Mouse (Mus musculus) C3H10T1/2 (cell line): Measurements from ENCODE around the gene Ppp2r5d. TPM values are rescaled to one million over a fixed set of nuclear protein-coding genes. Genes with fewer than 3 reads are reported as not detected.

Experiments used
- polyA plus RNA-seq, 2 experiments: library from polyadenylated mRNA; unstranded; fragments of >200 nt; fragmentation: generic; extraction: Trizol; gene quantifications; one replicate each; pipeline ENCODE4 v1.2.1; 2012; ENCODE audit warnings: missing spikeins in 2 of 2

The Ppp2r5d gene
- polyA plus RNA-seq: 100 to 1,000 TPM in 1 of 2 experiments, 10 to 100 TPM in 1; 79.4 to 109 TPM

GRCm38 (mm10) chr17:46704887-46705835 is at the start of gene Ppp2r5d:
Gene Ppp2r5d (minus strand): TSS chr17:46705111.

GRCm38 (mm10) chr17:46751794-46752556 is 47.1 kb upstream of the Ppp2r5d start, which contains the start of gene Cnpy3:
Gene Cnpy3 (minus strand): TSS chr17:46752214.

GRCm38 (mm10) chr17:46728904-46729318 is 24.0 kb upstream of the Ppp2r5d start, which contains the start of gene Gnmt:
Gene Gnmt (minus strand): TSS chr17:46729168.

GRCm38 (mm10) chr17:46710959-46711597 is 6.2 kb upstream of the Ppp2r5d start, which contains the start of gene Pex6:
Gene Pex6 (plus strand): TSS chr17:46711463.

GRCm38 (mm10) chr17:46680760-46681373 is 24.0 kb downstream of the Ppp2r5d start, which contains the start of gene Klhdc3:
Gene Klhdc3 (minus strand): TSS chr17:46680914.

GRCm38 (mm10) chr17:46678416-46678815 is 26.5 kb downstream of the Ppp2r5d start, which contains the start of gene Mea1:
Gene Mea1 (plus strand): TSS chr17:46678793.

GRCm38 (mm10) chr17:46673850-46674529 is 30.9 kb downstream of the Ppp2r5d start, which contains the start of gene Rrp36:
Gene Rrp36 (minus strand): TSS chr17:46674352.

GRCm38 (mm10) chr17:46650232-46651031 is 54.5 kb downstream of the Ppp2r5d start, which contains the start of gene Cul7:
Gene Cul7 (plus strand): TSS chr17:46650337.

GRCm38 (mm10) chr17:46645561-46646321 is 59.2 kb downstream of the Ppp2r5d start, which contains the start of the genes Klc4 and Mrpl2:
Gene Klc4 (minus strand): TSS chr17:46646022.
Gene Mrpl2 (plus strand): TSS chr17:46646229.

Other genes starting within 250 kb of the Ppp2r5d start
- gene Ttbk1, start 217.4 kb downstream of the Ppp2r5d start, polyA plus RNA-seq: not detected
- 100 to 1,000 TPM in 1 of 2 experiments, 10 to 100 TPM in 1; 39.0 to 100 TPM for gene Dnph1, start 208.4 kb downstream of the Ppp2r5d start, polyA plus RNA-seq
- under 1 TPM; 0.07 to 0.85 TPM for gene Cul9, start 158.7 kb downstream of the Ppp2r5d start, polyA plus RNA-seq
- 10 to 100 TPM; 32.8 to 34.6 TPM for gene Srf, start 148.9 kb downstream of the Ppp2r5d start, polyA plus RNA-seq
- 1 to 10 TPM in 1 of 2 experiments, under 1 TPM in 1; 0.82 to 7.0 TPM for gene Ptk7, start 75.6 kb downstream of the Ppp2r5d start, polyA plus RNA-seq
- gene Klc4, start 59.1 kb downstream of the Ppp2r5d start, polyA plus RNA-seq: 10 to 100 TPM in 1 of 2 experiments, 1 to 10 TPM in 1; 6.4 to 23.3 TPM
- gene Mrpl2, start 58.9 kb downstream of the Ppp2r5d start, polyA plus RNA-seq: 100 to 1,000 TPM; 127 to 324 TPM
- gene Cul7, start 54.8 kb downstream of the Ppp2r5d start, polyA plus RNA-seq: 100 to 1,000 TPM in 1 of 2 experiments, 10 to 100 TPM in 1; 73.7 to 172 TPM
- gene Rrp36, start 30.8 kb downstream of the Ppp2r5d start, polyA plus RNA-seq: 10 to 100 TPM; 30.8 to 53.1 TPM
- 100 to 1,000 TPM; 206 to 222 TPM for gene Mea1, start 26.3 kb downstream of the Ppp2r5d start, polyA plus RNA-seq
- gene Klhdc3, start 24.2 kb downstream of the Ppp2r5d start, polyA plus RNA-seq: 100 to 1,000 TPM in 1 of 2 experiments, 10 to 100 TPM in 1; 71.0 to 103 TPM
- 10 to 100 TPM; 30.1 to 56.6 TPM for gene Pex6, start 6.4 kb upstream of the Ppp2r5d start, polyA plus RNA-seq
- gene Gnmt, start 24.1 kb upstream of the Ppp2r5d start, polyA plus RNA-seq: under 1 TPM; 0.30 to 0.38 TPM
- 10 to 100 TPM; 64.8 to 76.8 TPM for gene Cnpy3, start 47.1 kb upstream of the Ppp2r5d start, polyA plus RNA-seq
- gene Ptcra, start 58.6 kb upstream of the Ppp2r5d start, polyA plus RNA-seq: under 1 TPM; 0.07 to 0.11 TPM
- 100 to 1,000 TPM; 116 to 123 TPM for gene 2310039H08Rik, start 67.5 kb upstream of the Ppp2r5d start, polyA plus RNA-seq
- 10 to 100 TPM; 34.7 to 71.1 TPM for gene Rpl7l1, start 77.6 kb upstream of the Ppp2r5d start, polyA plus RNA-seq
- 1 to 10 TPM in 1 of 2 experiments, under 1 TPM in 1; 0.28 to 7.2 TPM for gene Bicral, start 153.4 kb upstream of the Ppp2r5d start, polyA plus RNA-seq
- gene Tbcc, start 185.6 kb upstream of the Ppp2r5d start, polyA plus RNA-seq: 10 to 100 TPM; 51.3 to 59.2 TPM
- gene Prph2, start 205.3 kb upstream of the Ppp2r5d start, polyA plus RNA-seq: under 1 TPM in 1 of 2 experiments, not detected in 1; 0.02 TPM